Mouse (Mus musculus): ENCODE results near the gene Sulf2.

DNA sequence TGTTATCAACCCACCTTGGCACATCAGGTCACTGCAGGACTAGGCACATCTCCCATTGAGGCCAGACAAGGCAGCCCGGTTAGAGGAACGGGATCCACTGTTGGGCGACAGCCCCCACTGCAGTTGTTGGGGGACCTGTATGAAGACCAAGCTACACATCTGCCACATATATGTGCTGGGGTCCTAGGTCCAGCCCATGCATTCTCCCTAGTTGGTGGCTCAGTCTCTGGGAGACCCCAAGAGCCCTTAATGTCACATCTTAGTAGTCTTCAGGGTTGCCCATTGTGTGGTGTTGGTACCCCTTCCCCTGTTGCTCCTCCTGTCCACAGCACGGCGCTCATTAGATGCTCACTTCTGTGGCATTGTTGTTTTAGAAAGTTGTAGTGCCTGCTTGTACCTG, 122.8 kb downstream of the Sulf2 start:
- TF ChIP-seq POLR2A (IDR thresholded peaks at IDR 0.05; ENCODE audit: control insufficient read depth in 1 of 2, insufficient read depth in 1 of 2, low read depth in 1 of 2, low read length in 2 of 2, poor library complexity in 1 of 2) (no peak), CTCF (IDR thresholded peaks at IDR 0.05 in 2 of 3, conservative IDR thresholded peaks at IDR 0.05 in 1 of 3; ENCODE audit: control insufficient read depth in 1 of 3, insufficient read depth in 1 of 3, low read depth in 2 of 3, low read length in 3 of 3, poor library complexity in 1 of 3, severe bottlenecking in 1 of 3) (no peak), ZC3H11A (IDR thresholded peaks at IDR 0.05; ENCODE audit: low read depth, low read length) (no peak), ETS1 (IDR thresholded peaks at IDR 0.05; ENCODE audit: low read depth, low read length) (no peak), HCFC1 (IDR thresholded peaks at IDR 0.05; ENCODE audit: low read depth, low read length) (no peak), GABPA (IDR thresholded peaks at IDR 0.05; ENCODE audit: low read depth, low read length) (no peak), ZKSCAN1 (IDR thresholded peaks at IDR 0.05; ENCODE audit: low read depth, low read length) (no peak), EP300 (IDR thresholded peaks at IDR 0.05; ENCODE audit: low read depth in 1 of 2, low read length in 2 of 2) (no peak), E2F4 (IDR thresholded peaks at IDR 0.05; ENCODE audit: borderline replicate concordance, low read depth, low read length) (no peak), NELFE (IDR thresholded peaks at IDR 0.05; ENCODE audit: low read depth, low read length) (no peak)
